Mouse (Mus musculus): ENCODE data around the gene Asb10.

- TF ChIP-seq CTCF (IDR thresholded peaks at IDR 0.05; ENCODE audit: low read depth, low read length) = peak; percentile 100
- TF ChIP-seq GATA1 (IDR thresholded peaks at IDR 0.05; ENCODE audit: borderline replicate concordance, low read length) = no peak
- TF ChIP-seq TAL1 (conservative IDR thresholded peaks at IDR 0.05; ENCODE audit: low read depth, low read length) = no peak
These were observed 10.6 kb downstream of the Asb10 start for GRCm38 (mm10) chr5:24530042-24530689.
